Mouse (Mus musculus) T-cell, adult 2 months (primary cell): ENCODE results near the gene Hras.
A peak's percentile ranks its signal among the peaks of the same experiment; 100 is the strongest.

Experiments used
- DNase-seq: peaks from one replicate; pipeline ENCODE4 v3.0.0; 2022; ENCODE audit warnings: low spot score

Gene Hras

DNA sequence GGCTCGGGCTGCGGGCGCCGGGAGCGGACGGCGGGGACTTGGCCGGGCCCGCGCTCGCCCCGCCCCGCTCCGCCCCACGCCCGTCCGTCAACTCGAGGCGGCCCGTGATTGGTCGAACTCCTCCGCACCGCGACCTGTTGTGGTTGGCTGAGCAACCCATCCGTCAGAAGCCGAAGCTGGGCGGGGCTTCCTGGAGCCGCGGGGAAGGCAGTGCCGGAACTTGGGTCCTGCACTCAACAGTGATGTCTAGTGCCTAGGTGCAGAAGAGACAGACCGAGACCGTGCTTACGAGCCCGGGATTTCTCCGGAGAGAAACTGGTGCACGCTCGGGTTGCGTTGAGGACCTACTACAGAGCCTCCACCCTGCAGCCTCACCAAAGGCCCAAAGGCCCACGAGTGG, at the start of gene Hras, which contains the start of gene Lrrc56:
Gene Hras, minus strand, starts transcription at position 58 of the 400 bp plus-strand sequence.
Gene Lrrc56, plus strand, starts transcription at position 210 of the 400 bp plus-strand sequence.
- peak; percentile 97 for DNase-seq

DNA sequence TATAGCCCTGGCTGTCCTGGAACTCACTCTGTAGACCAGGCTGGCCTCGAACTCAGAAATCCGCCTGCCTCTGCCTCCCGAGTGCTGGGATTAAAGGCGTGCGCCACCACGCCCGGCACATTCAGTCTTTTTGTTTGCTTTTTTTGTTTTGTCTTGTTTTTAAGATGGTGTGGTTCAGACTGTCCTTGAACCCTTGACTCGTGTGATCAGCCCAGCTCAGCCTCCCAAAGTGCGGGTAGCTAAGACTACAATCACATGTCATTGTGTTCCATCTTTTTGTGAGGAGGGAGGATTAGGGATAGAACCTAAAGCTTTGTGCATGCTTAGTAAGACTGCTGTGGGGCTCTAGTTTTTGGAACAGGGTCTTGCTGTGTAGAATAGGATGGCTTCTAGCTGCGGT, 37.7 kb upstream of the Hras start:
- DNase-seq, result no peak

DNA sequence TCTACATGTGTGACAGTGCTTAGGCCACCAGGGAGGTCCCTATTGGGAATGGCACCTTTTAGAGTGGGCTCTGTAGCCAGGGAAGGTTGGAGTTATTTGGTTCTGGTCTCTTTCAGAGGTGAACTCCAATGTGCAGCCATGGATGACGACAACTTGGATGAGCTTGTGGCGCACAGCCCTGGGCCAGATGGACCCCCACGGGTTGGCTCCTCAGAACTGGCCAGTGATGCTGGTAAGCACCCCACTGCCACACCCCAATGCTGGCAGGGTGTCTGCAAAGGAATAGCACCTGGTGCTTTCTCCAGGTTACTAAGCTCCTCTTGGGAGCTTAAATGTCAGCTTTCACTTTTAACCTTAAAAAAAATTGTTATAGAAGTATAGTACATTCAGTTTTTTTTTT, 37.3 kb upstream of the Hras start:
- DNase-seq, result no peak

DNA sequence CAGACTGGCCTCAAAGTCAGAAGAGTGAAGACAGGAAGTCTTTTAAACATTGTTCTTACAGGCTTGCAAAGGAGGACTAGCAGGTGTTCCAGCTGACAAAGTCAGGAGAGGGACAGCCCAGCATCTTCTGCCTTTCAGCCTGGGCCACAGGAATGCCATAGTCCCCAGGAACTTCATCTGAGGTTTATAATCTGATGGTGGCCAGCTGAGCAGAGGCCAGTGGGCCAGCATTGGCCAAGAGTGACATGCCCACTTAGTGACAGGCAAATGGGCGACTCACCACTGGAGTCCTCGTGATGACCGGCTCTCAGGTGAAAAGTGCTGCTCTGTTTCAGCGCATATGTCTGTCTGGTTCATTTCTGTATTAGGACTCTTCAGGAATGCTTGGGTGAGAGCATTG, 36.8 kb upstream of the Hras start:
- no peak for DNase-seq

DNA sequence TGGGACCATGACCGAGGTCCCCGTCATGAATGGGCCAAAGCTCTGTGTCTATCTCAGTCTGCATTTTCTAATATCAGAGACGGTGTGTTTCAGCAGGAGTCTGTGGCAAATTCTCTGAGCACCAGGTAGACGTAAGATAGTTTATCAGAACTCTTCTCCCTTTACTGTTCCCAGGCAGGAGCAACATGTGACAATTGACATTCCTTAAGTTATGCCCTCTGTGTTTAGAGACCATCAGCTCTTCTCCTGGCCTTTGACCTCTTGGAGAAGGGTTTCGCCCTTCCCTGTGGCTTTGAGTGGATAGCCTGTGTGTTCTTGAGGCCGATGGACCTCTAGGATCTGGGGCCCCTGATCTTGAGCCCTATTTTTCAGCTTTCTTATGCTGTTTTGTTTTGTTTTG, 35.9 kb upstream of the Hras start:
- no peak for DNase-seq

DNA sequence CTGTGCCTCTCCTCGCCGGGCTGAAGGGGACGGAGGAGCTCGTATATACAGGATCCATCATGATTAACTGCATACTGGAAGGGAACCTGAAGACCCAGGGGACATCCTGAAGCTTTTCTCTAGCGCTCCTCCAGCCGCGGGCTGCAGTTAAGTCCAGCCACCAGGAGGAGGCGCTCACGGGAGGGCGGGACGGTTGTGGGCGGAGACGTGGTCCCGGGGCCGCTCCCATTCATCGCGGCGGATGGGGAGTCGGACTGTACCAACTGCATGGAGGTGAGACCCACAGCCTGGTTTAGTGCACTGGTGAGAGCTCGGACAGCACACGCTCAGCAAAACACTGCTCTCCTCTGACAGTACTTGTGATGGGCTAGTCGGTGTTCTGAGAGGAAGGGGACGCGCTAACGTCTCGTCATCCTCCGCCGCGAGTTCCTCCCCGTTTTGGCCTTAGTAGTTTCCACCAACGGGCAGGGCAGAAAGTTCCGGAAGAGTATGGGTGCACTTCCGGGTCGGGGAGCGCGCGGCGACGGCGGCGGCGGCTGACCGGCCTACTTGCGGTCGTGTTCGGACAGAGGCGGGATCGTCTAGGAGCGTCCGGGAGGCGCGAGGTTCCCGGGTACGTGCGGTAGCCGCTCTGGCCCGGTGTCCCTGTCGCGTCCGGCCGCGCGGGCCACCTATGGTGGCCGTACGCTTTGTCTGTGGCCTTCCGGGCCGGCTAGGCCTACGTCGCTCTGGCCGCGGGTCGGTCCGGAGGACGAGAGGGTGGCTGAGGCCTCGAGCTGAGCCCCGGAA, 34.7 kb upstream of the Hras start, which contains the start of gene Phrf1:
Gene Phrf1, plus strand, starts transcription at position 506 of the 789 bp plus-strand sequence.
- peak; percentile 87 for DNase-seq

DNA sequence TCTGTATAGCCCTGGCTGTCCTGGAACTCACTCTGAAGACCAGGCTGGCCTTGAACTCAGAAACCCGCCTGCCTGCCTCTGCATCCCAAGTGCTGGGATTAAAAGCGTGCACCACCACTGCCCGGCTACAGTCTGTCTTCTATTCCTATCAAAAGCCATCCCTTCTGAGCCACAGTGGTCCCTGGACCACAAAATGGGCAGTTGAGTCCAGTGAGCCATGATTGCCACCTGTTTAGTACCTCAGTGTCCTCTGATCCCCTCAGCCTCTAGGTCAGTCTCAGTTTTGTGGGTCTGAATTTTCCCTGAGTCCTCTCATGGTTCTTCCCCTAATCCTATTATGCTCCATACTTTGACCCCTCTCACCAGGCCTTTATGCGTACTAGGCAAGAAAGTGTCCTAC, 34.0 kb upstream of the Hras start:
- DNase-seq, result no peak

DNA sequence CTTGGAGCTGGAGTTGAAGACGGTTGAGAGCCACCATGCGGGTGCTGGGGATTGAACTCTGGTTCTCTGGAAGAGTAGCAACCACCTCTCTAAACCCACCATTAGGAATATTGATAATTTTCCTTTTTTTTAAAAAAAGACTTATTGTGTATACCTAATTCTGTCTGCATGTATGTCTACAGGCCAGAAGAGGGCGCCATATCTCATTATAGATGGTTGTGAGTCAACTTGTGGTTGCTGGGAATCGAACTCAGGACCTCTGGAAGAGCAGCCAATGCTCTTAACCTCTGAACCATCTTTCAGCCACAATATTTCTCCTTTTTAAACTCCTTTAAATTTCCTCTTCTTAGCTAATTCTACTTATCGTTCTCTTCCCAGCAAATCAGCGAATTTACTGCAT, 32.7 kb upstream of the Hras start:
- DNase-seq, result no peak

DNA sequence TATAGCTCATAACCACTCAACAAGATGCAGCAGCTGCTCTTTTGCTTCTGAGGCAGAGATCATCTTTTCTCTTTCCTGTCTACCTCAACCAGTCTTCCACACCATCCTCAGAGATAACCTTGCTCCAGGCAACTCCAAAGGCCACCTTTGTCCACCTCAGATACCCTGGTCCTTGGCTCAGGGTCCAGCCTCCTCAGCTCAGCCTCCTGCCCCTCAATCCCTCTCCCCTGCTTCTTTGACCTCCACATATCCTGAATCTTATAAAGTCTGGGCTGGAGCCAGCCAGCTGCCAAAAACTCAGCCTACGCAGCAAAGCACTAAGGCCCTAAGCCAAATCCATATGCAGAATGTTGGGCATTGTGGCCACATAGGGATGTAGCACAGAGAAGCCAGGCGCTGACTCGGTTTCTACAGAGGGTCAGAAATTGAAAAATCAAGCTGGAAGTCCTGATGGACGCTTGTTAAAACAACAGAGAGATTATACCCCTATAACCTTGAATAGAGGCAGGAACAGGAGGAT, 29.0 kb upstream of the Hras start:
- DNase-seq, result no peak

DNA sequence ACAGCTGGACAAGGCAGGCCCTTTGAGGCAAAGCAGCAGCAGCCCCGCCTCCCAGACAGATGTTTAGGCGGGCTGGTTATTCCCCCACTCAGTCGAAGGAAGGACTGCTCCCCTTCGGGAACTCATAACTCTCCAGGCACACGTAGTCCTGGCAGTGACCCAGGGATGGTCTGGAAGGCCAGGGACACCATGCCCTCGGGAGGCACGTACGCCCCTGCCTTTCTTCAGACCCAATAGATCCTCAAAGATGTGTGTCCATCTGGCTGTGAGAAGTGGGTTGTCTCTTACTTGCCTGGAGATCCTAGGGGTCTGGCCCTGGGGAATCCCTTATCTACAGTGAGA, 28.3 kb upstream of the Hras start:
- no peak for DNase-seq

DNA sequence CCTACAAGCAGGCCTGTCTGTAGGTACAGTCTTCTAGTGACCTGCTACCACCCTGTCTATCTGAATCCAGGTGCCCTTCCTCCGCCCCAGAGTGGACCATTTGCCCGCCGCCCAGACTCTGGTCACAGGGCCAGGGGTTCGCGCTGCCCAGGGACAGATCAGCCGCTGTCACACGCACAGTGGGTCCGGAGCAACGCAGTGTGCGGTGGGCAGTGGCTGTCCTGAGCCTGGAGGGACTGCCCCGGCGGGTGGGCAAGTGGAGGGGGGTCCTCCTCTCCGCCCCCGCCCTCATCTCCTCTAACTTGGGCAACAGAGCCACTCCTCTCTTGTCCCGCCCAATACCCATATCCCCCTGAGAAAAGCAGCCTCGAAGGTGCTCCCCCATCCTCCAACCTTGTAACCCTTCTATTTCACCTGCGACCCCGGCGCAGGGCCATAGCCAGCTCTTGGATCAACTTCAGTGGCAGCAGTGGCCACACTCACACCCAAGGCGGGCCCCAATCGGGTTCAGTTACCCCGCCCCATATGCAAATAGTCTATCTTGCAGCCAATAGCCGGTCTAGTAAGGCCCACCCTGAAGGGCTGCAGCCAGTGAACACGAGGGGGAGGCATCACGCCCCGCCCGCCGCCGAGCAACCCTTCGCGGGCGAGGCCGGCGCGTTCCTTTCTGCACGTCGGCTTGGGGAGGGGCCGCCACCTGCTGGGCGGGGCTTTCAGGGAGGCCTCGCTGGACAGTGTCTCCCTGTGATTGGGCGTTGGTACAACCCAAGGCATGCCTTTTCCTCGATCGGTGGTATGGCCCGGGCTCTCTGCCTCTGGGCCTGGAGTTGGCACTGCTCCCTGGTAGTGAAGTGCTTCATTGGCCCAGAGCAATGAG, 27.7 kb upstream of the Hras start:
- peak; percentile 82 for DNase-seq

DNA sequence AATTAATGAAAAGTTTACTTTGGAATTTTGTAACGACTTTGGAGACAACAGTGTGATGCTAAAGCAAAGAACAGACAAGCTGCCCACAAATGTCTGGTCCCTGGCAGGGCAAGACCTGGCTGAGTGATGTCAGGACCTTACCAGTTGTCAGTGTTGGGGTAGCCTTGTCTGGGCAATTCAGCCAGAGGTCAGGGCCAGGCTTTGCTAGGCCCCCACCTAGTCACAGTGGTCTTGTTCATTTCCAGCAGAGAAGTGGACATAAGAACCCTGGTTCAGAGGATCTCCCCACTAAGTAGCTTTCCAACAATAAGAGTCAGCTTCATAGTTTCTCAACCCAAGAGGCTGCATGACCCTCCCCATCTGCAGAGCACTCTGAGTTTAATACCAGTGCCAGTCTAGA, 26.6 kb upstream of the Hras start:
- DNase-seq, result no peak

DNA sequence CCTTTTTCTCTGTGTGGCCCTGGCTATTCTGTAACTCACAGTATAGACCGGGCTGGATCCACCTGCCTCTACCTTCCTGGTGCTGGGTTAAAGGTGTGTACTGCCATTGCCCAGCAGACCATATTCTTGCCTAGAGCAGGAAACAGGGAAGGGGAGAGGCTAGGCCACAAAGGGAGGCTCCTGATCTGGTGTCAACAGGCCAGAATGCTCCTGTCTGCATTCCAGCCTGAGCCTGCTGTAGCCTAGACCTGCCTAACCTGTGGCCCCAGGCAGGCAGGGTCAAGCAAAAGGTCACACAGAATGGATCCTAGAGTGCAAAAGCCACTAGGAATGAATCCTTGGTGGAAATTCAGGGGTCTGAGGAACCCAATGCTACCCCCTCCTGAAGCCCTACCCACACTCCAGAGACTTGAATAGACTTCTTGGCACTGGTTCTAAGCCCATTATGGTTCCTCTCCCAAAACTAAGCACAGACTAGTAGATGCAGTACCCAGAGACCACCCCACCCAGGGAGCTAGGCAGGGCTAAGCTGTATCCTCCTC, 25.8 kb upstream of the Hras start:
- DNase-seq, result no peak

DNA sequence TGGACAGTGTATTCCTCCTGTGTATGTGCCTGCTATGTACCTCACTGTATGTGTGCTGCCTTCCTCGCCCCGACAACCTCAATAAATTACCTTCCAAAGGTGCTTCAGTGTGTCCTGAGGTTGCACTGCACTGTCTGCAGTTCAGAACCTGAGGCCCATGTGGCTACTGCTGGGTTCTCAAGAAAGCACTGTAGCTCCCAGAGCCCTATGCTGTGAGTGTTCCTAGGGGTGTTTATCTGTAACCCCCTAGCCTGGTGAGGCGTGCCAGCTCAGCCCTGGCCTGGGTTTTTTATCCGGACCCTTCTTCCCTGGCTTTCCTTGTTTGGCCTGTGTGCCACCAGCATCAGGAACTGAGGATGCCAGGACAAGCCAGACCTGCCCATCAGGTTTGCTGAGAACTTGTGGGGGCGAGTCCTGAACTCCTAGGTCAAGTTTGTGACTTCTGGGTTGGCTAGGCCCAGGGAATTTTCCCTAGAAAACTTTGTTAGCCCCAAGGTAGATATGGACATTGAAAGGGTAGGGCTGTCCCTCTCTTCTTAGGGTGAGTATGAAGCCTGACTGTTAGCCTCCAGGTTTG, 24.8 kb upstream of the Hras start:
- no peak for DNase-seq

DNA sequence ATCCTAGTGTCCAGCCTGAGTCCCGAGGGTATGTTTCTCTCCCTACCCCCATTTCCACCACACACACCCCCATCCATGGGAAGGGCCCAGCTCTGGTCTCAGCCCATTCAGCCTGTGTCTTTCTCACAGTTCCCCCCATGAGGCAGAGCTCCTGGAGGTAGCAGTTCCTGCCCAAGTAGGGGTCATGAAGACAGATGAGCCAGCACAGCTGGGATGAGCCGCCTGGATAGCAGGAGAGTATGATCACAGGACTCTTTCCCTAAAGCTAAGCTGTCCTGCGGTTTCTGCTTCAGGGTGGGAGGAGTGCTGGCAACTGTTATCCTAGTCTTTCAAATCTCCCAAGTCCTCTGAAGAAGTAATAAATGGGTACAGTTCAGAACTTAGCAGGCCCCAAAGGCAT, 24.3 kb upstream of the Hras start:
- DNase-seq, result no peak

DNA sequence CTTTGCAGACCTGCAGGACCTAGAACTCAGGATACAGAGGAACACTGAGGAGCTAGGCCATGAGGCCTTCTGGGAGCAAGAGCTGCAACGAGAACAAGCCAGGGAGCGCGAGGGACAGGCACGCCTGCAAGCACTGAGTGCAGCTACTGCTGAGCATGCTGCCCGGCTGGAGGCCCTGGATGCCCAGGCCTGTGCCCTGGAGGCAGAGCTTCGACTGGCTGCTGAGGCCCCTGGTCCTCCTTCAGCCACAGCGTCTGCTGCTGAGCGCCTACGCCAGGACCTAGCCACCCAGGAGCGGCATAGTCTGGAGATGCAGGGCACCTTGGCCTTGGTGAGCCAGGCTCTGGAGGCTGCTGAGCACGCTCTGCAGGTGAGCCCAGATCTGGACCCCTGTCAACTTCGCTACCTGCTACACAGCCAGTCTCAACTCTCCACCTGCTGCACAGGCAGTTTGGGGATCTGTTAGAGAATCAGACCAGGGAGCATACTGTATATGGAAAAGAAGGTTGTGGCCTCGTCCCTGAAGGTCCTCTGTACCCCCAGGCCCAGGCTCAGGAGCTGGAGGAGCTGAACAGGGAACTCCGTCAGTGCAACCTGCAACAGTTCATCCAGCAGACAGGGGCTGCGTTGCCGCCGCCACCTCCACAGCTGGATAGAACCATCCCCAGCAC, 23.7 kb upstream of the Hras start:
- DNase-seq, result no peak

DNA sequence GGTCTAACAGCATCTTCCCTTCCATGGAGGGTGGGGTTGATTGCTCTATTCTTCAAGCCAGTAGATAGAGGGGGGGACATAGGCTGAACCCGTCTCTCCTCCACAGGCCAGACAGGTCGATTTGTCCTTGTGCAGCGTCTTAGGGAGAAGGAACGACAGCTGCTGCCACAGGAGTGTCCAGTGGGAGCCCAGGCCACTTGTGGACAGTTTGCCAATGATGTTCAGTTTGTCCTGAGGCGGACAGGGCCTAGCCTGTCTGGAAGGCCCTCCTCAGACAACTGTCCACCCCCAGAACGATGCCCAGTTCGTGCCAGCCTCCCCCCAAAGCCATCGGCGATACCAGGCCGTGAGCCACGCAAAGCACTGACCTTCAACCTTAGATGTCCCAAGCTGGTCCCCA, 23.1 kb upstream of the Hras start:
- DNase-seq, result no peak

DNA sequence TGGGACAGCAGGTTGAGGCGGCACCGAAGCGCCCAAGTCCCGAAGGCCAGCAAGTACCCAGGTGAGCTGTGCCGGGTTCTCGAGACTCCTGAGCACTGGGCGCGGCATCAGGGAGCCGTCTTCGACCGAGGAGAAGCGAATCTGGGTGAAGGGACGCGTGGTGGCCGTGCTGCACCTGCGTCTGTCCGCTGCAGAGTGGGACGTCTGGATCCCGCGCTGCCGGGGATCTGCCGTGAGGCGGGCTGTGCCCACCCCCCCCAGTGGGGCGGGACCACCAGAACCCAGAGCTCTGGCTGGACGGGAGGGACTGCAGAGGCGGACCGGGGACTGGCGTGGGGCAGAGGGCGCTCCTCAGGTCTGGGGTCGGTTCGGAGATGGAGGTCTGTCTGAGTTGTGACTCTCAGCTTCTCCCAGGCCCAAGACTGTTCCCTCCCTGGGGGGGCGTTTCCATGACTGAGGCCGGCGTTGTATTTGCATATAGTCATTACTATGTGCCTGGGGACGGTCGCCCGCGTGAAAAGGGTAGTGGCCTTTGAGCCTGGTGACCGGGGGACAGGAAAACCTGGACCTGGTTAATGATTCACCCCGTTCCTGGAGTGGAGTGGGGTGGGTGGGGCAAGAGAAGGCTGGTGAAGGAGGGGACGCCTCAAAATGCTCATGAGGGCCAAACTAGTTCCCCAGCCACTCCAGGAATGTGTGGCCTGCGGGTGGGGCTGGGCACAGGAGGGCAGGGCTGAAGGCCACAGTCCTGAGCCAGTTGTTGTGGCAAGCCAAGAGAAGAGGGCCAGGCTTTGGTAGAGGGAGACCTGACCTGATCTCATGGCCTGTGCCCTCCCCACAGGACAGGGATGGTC, 22.3 kb upstream of the Hras start:
- DNase-seq, result no peak

DNA sequence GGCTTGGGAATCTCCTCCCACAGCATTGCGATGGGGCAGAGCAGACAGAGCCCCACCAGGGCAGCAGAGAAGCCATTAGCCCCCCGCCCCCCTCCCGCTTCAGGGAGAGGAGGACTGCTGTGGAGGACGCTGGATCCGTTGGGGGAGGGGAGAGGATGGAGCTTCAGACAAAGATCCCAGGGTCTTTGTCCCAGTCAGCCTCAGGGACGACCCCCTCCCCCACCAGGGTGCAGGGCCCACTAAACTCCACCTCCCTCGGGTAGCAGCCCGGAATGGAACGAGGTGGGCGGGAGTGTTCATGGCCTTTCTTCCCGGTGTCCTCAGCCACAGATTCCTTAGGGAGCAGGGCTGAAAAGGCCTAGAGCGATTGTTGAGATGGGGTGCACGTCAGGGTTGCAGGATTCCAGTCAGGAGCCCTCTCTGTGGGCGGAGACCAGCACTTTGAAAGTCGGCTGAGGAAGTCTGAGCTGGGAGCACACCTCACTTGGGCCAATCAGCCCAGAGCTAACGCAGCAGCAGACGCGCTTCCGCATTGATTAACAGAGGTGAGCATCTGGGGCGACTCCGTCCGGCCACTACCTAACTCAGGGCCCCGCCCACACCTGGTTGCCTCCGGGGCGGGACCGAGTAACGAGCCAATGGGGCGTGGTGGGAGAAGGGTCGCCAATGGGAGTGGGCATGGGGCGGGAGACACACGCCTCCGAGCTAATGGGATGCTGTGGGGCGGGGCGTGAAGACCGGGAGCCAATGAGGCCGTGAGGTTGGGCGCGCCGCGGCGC, 21.5 kb upstream of the Hras start, which contains the start of gene Rassf7:
Gene Rassf7, plus strand, starts transcription at position 760 of the 779 bp plus-strand sequence.
- DNase-seq, result peak; percentile 96

DNA sequence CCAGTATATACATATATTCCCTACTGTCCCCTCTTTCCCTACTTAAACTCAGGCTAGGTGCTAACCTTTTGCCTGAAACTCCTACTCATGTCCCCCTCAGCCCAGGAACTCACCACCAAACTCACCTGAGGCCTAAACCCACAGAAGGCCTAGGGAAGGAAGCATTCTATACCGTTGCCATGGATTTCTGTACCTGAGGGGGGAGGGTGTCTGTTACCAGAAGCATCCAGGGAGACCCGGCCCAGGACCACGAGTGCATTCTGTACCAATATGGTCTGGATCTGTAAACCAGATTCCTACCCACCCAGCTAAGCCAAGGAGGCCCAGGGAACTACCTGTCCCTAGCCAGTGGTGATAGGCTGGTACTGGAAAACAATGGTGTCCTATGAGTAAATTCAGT, 20.5 kb upstream of the Hras start:
- DNase-seq, result no peak
